Mouse (Mus musculus): ENCODE measurements around the gene Perm1.

- TF ChIP-seq CTCF (IDR thresholded peaks at IDR 0.05; ENCODE audit: low read depth), result no peak
- TF ChIP-seq EP300 (IDR thresholded peaks at IDR 0.05; ENCODE audit: low read depth), result no peak
These were observed 38.0 kb upstream of the Perm1 start for GRCm38 (mm10) chr4:156177630-156178029.
